Mouse (Mus musculus) megakaryocyte, embryonic 14.5 days (primary cell): ENCODE results near the gene Akap10.

Experiments
- FLI1 ChIP-seq: IDR thresholded peaks from 2 replicates; pipeline ENCODE4 v1.6.1; 2012; ENCODE audit warnings: low read length, inconsistent platforms, mixed read lengths
- GATA1 ChIP-seq: IDR thresholded peaks from 3 replicates; pipeline ENCODE4 v1.6.1; 2012; ENCODE audit warnings: mixed read lengths, low read length, inconsistent platforms, borderline replicate concordance

- no peak for TF ChIP-seq GATA1
- no peak for TF ChIP-seq FLI1
Observed at GRCm38 (mm10) chr11:61854211-61854987, 75.7 kb downstream of the Akap10 start.
